Mouse (Mus musculus): ENCODE results near the gene Sat2.
A peak's percentile ranks its signal among the peaks of the same experiment; 100 is the strongest.
"Not testable (repeated sequence)": the region's sequence is repeated elsewhere in the genome, so short reads cannot be mapped to it uniquely, and the experiment has no call there.

The Sat2 gene

DNA sequence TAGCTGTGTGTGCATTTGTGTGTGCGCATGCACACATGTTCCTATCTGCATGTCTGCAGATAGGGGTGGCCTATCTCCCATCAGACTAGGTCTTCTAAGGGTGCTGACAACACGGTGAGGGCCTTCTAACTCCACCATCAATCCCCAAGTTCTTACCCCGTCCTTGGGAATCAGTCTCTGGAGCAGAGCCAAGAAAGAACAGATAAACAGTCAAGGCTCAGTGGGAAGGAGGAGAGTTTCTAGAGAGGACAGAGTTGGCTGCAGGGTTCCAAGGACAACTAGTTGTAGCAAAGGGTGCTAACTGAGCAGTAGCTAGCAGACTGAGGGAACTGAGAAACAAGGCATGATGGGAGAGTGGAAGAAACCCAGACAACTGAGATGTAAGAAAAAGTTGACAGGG is 20.1 kb upstream of the Sat2 start:
- DNase-seq = no peak

DNA sequence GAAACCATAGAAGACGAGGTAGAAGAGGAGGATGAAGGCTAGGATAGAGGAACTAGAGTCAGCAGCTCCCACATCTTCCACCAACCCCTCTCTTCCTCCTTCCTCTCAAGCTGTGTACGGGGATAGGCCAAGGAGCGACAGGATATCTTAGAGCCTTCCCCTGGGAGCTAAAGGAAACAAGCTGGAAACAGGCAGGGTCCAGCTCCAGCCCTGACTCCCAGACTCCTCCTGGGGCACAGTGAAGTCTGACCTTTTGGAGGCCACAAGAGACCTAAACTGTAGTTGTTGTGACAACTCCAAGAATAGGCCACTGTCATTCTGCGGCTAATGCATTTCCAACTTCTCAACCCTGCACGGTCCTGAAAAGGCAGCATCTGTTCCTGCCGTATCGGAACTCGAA is 18.3 kb upstream of the Sat2 start:
- no peak for DNase-seq

DNA sequence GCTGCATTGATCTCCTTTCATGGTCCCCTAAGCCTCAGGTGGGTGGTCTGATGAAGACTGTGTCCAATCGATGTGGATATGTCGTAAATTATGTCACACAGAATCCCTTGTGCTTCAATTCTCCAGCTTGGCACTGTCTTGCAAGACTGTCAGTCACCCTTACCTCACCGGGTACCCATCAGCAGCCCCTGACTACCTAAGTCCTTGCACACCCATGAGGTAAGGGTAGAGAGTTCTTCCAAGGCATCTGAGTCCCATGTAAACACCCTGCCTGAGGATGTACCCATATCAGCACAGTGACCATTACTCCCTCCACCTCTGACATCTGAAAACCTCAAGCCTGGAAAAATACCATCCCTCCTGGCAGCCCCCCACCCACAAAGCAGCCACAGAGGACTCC is 17.5 kb upstream of the Sat2 start:
- no peak for DNase-seq

DNA sequence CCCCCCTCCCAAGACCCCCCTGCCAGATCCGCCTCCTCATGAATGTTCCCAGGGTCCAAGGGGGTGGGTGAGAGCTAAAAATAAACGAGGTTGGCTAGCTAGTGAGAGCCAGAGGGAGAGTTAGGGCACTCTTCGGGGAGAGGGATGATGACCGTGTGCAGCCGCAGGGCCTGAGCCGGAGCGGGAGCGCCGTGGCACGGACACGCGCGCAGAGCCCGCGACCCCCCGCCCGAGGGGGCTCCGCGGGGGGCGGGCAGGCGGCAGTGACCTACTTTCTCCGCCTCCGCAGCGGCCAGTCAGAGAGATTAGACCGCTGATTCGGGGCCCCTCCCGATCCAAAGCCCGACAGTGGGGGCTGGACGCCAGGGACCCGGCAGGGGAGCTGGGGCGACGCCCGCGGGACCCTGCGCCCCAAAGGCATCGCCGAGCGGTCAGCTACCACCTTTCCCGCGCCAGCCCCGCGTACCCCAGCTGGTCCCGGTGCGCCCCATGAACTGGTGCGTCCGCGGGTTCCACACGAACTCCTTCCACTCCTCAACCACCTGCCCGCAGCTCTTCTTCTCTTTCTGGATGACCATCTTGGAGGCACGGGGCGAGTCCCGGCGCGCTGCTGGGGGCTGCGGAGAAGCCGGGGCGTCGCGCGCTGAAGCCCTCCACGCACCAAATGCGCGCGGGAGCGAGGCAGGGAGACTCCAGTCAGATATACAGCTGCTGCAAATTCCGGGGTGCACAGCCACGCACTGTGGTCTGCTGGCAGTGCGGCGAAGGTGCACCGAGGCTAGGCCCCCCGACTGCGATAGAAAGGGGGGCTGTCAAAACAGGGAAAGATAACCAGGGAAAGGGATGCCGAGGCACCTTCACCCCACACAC is 16.8 kb upstream of the Sat2 start:
- no peak for DNase-seq

DNA sequence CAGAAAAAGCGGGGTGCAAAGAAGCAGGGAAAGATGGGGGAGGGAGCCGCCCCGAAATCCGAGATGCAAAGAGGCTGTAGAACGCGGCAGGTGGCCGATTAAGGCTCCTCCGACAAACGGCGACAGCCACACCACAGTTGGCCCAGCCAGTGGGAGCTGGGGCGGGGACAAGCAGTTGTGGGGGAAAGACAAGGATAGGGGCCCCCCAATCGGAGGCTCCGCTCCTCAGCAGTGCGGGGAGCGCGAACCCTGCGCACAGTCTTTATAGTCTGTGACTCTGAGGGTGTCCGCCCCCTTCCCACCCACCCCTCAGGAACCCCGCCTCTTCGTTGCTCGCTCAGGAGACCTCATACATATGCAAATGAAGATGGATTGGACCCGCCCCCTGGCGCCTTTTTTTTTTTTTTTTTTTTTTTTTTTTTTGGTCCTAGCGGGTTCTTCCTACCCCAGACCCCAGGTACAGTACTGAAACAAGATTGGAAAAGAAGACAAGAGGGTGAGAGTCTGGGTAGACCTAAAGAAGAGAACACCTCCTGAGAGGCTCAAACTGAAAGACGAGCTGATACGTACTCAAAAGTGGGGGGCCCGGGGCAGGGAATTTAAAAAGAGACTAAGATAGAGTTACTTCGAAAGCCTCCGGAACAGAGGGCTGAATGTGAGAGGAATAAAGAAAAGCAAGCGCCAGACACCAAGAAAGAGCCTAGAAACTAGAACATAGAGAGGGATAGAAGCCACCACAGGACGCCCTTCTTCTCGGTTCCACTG is 15.9 kb upstream of the Sat2 start, which contains the start of gene Atp1b2:
Atp1b2 (minus strand) TSS at position 217 of the 765 bp plus-strand sequence.
- DNase-seq = peak; percentile 57

DNA sequence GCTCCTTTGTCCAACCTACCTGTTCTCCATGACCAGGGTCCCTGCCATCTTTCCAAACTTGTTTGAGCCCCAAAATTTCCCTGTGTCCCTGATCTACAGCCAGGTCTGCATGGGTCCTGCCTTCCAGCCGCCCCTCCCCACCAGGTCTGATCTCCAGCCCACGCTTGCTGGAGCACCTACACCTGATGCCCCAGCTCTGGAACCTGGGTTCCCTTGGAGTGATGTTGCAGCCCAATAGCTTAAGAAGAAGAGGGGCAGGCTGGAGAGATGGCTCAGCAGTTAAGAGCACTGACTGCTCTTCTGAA is 15.4 kb upstream of the Sat2 start:
- DNase-seq = no peak

DNA sequence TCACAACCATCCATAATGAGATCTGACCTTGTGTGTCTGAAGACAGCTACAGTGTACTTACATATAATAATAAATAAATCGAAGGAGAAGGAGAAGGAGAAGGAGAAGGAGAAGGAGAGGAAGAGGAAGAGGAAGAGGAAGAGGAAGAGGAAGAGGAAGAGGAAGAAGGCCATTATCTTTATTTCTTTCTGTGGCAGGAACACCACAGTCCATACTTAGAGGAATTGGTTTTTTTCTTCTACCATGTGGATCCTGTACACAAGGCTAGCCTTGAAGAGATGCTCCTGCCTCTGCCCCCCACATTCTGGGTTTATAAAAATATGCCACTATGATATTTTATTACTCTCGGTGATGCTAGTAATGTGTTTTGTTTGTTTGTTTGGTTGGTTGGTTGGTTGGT is 15.0 kb upstream of the Sat2 start:
- DNase-seq = no peak

DNA sequence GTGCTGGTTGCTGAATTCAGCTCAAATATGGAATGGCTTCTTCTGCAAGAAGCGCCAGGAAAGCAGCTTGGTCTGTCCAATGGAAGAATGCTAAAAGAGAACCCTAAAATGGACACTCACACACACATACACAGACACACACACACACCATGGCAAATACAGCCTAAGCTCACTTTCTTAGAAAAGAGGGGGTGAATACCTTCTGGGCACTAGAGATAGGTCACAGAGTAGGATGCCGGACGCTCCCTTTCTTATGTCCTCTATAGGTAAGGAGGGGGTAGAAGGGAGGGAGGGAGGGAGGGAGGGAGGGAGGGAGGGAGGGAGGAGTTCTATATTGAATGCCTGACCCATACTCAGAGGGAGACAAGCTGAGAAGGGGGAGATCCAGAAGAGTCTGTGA is 13.3 kb upstream of the Sat2 start:
- DNase-seq = no peak

DNA sequence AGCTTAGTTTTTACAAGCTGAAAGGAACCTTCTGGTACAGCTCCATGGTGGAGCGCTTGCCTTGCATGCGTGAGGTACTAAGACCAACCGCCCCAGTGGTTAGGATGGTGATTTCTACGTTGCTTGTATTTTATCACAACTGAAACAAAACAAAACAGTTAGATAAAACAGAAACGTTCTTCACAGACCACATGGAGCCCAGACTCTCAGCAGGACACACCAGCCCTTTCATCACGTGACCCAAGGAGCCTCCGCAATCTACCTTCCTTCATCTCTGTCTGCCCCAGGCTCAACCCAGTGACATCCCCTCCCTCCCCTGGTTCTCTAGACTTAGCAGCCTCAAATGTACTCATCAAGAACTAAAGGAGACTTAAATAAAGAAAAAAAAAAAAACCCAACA is 12.4 kb upstream of the Sat2 start:
- DNase-seq = no peak

DNA sequence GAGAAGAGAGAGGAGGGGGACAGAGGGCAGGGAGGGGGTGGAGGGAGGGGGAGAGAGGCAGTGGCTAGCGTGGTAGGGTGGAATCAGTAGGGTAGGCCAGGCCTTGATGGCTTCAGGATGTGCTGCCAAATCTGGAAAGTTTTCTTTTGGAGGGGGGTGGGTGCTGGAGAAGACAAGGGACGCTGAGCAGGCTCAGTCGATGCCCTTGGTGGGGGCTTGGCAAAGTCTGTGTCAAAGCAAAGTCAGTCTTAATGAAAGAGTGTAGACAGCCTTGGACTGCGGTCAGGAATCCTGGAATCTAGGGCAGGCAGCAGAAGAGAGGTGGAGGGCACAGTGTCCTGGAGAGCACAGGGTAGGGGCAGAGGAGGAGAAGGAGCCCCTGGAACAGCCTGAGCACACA is 10.9 kb upstream of the Sat2 start:
- no peak for DNase-seq

DNA sequence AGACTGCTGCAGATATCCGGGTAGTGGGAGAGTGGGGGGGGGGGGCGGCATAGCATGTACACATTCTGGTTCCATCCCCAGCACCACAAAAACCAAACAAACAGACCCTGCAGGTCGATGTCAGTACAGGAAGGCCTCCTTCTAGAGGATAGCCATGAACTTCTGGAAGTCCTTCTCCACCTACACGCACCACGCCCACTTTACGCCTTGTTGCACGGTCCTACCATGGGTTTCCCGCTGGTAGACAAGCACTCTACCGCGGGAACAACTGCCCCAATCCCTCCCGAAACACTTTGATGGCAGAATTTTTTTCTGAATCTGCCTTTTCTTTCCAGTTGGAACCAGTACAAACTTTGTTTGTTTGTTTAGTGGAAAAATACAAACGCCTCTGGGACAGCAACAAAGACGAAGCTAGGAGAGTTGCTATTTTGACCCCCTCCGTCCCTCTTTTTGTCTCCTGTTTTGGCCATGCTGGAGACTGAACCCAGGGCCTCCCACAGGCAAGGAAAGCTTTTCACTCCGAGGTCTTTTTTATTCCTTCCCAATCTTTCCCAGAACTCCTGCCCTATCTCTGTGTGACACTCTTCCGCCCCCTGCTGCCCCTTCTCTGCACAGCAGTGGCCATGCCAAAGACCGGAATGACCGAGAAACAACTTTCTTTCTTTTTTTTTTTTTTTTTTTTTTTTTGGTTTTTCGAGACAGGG is 8.1 kb upstream of the Sat2 start:
- DNase-seq = peak; percentile 95

DNA sequence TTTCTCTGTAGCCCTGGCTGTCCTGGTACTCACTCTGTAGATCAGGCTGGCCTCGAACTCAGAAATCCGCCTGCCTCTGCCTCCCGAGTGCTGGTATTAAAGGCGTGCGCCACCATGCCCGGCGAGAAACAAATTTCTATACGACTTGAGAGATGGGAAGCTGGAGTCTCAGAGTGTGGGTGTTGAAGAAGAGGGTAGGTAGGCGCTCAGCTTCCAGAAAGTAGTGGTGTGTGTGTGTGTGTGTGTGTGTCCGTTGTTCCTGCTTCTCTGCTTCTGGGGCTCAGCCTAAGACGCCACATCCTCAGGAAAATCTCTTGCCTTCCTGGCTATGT is 7.6 kb upstream of the Sat2 start:
- DNase-seq = not testable (repeated sequence)

DNA sequence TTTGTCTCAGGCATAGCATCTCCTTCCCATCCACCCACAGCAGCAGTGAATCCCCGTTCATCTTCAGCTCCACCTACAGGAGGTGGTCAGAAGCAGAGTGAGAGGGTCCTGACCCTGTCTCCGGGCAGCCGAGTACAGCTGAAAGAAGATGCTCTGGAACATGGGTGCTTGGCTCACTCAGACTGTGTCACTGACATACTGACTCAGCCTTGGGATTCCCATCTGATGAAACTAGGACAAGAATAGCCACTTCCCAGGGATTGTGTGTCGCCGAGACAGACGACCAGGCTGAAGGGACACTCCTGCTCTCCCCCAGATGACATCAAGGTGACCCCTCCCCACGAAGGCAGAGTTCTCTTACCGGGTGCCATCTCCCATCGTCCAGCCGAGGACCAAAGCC is 5.0 kb upstream of the Sat2 start:
- no peak for DNase-seq

DNA sequence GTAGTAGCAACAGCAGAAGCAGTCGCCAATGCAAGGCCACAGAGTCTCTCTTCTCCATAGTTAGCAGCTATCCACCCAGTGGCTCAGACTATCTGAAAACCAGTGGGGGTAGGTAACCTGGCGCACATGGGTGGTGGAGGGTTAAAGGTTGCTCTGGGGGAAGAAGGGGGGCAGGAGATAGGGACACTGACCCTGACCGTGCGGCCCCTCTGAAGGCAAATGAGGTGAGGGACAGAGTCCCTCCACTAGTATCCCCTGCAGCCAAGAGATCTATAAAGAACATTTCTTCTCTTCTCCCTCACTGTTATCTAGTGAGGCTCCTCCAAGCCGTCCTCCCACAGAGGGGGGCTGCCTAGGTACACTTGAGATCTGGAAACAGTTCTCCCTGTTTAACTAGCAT is 4.0 kb upstream of the Sat2 start, which contains the start of gene Shbg:
Shbg (minus strand) TSS at position 101 of the 400 bp plus-strand sequence.
- no peak for DNase-seq

DNA sequence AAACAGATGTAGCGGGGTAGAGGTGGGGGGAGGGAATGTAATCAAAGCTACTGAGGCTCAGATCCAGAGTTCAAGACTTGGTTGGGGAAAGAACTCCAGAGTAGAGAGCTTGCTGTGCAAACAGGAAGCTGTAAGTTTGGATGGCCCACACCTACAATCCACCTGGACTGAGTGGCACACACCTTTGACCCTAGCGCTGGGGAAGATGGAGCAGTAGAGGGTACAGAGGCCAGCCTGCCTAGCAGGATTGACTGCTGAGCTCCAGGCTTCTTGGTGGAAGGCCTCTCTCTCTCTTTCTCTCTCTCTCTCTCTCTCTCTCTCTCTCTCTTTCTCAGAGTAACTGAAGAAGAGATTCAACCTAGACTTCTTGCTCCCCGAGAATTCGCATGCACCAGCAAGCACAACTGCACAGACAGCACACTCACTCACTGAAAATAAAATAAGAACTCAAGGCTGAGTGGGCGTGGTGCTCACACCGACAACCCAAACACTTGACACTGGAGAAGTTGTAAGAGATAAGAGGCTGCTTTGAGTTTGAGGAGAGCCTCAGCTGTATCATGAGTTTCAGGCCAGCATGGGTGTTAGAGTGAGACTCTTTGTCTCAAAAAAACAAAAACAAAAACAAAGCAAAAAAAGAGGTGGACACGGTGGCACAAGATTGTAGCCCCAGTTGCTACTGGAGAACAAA is 1.3 kb upstream of the Sat2 start:
- DNase-seq = peak; percentile 29

DNA sequence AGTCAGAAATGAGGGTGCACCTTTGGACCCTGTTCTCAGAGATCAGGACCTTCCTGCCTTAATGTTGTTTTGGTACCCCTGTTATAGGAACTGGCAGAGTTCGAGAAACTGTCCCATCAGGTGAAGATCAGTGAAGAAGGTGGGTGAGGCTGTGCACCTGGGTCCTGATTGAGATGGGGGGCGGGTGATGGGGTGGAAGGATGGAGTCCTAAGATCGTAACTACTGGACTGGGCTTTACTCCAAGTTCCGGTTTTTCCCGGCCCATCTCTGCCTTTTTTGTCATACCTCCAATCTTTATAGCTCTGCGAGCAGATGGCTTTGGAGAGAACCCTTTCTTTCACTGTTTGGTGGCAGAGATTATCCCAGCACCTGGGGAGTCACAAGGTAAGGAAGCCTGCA is 582 bp downstream of the Sat2 start:
- no peak for DNase-seq

DNA sequence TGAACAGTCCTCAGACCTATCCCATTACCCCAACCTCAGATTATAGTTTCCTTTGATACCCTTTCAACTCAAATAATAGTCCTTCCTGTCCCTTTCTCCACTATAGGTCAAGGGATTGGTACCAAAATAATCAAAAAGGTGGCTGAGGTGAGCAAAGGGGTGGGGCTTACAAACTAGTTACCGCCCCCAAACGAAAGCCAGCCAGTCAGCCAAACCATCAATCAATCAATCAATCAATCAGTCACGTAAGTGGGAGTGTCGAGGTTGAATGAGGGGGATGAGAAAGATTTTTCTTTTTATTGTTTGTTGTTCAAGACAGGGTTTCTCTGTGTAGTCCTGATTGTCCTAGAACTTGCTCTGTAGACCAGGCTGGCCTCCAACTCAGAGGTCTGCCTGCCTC is 1.2 kb downstream of the Sat2 start:
- no peak for DNase-seq

DNA sequence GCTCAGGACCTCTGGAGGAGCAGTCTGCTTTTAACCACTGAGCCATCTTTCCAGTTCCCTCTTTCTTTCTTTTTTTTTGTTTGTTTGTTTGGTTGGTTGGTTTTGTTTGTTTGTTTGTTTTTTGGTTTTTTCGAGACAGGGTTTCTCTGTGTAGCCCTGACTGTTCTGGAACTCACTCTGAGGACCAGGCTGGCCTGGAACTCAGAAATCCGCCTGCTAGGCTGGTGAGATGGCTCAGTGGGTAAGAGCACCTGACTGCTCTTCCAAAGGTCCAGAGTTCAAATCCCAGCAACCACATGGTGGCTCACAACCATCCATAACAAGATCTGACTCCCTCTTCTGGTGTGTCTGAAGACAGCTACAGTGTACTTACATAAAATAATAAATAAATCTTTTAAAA is 2.5 kb downstream of the Sat2 start:
- not testable (repeated sequence) for DNase-seq

DNA sequence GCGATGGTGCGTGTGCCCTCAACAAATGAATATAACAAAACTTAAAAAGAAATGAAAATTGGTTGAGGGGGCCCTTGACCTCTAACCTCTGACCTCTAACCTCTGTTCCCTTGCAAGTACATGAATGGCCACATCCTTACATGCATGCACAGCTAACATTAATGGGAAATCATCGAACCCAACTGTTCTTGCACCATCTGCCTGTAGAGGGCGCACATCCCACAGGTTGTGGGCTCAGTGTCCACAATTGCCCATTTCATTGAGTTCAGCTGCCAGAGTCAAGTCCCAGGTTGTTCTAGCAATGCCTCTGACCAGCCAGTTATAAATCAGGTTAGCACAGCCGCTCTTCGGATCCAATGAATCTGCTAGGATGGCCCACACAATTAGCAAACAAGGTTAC is 6.5 kb downstream of the Sat2 start:
- DNase-seq = peak; percentile 89

DNA sequence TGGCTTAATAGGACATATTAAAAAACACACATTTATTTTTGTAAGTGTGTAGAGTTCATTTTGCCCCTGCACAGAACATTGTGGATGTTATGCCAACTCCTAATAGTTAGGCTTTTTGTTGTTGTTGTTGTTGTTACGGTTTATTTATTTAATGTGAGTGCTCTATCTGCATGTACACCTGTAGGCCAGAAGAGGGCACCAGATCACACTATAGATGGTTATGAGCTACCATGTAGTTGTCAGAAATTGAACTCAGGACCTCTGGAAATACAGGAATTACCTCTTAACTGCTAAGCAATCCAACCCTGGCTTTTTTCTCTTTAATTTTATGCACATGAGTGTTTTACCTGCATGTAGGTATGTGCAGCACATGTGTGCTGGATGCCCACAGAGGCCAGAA is 8.0 kb downstream of the Sat2 start:
- DNase-seq = peak; percentile 45

DNA sequence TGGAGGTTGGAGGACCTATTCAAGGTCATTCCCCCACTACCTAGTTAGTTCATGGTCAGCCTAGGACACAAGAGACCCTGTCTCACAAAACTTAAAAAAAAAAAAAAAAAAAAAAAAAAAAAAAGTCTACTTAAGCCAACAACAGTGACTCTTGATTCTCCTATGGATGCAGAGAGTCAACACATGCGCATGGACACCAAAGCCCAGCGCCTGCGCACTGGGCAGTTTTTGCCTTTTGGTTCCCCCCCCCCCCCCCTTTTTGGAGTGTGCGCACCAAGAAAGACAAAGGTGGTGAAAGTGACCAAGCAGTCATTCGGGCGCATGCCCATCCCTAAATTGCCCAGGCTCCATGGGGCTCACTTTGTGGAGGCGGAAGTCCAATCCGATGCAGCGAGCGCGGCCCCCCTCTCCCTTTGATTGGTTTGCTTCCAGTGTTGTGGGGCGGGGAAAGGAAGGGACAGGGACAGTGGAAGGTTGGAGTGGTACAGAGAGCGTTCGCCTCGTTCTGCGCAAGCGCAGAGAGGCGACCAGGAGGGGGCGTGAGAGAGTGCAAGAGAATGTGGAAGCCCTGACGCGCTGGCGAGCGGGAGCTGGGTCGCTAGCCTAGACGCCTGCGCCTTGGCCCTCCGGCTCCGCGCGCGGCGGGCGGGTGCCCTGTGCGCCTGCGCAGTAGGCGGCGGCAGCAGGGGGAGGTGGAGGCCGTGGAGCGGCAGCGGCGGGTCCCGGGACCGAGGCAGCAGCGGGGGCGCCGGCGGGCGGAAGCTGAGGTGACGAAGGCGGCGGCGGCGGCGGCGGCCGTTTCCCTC is 10.7 kb downstream of the Sat2 start, which contains the start of gene Fxr2:
Fxr2 (plus strand) TSS at position 707 of the 806 bp plus-strand sequence.
- DNase-seq = peak; percentile 100

Measured in lung, postnatal 36 days (tissue).